In the genomic region with DNA sequence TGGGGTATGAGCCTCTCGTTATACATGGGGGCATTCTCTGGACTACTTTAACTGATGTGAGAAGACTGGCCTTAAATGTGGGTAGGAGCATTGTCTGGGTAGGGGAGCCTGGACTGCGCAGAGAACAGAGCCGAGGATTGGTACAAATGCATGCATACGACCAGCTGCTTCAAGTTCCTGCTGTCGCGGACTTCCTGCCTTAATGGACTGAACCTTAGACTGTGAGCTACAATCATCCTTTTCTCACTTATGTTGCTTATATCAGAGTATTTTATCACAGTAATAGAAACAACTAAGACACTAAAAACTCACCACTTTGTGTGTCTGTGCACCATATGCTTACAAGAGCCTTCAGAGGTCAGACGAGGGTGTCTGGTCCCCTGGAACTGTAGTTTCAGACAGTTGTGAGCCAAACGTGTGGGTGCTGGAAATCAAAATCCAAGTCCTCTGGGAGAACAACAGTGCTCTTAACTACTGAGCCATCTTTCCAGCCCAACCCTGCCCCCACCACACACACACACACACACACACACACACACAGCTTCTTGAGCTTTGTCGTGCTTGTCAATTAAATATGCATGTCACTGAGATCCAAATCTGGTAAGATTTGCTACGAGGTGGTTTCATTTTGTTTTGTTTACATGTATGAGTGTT, we compare ENCODE assay signal across 1 mouse cellular context.
TF ChIP-seq lines count a peak whose summit lies in the region.

No protein-coding gene starts in this region.

TF ChIP-seq in MEL, 35 proteins besides CTCF, POLR2A, EP300 and RAD21 (continued from another document):
- TF ChIP-seq MAZ (IDR thresholded peaks at IDR 0.05; ENCODE audit: low read depth, low read length) (no peak), RCOR1 (IDR thresholded peaks at IDR 0.05; ENCODE audit: low read depth, low read length) (no peak), SIN3A (IDR thresholded peaks at IDR 0.05; ENCODE audit: low read length) (no peak), SMC3 (IDR thresholded peaks at IDR 0.05; ENCODE audit: low read depth, low read length) (no peak)
